Mouse (Mus musculus) common myeloid progenitor, adult 5-6 weeks (primary cell): Measurements from ENCODE around the gene Zfp329. TPM values are rescaled to one million over a fixed set of nuclear protein-coding genes. Genes with fewer than 3 reads are reported as not detected.

Experiments used
- ATAC-seq: replicated peaks from 2 replicates; pipeline ENCODE4 v1.8.0; 2016; ENCODE audit warnings: low read depth, mild to moderate bottlenecking, moderate TSS enrichment, inconsistent platforms; ENCODE audit not compliant: poor library complexity, severe bottlenecking
- total RNA-seq: library from RNA; stranded (forward); fragments of 200-1000, 187-1606 nt; gene quantifications from 2 replicates; pipeline ENCODE4 v1.2.3, GENCODE M21; 2017

Gene Zfp329
- total RNA-seq, result 9.8 and 11.9 TPM in 2 replicates

DNA sequence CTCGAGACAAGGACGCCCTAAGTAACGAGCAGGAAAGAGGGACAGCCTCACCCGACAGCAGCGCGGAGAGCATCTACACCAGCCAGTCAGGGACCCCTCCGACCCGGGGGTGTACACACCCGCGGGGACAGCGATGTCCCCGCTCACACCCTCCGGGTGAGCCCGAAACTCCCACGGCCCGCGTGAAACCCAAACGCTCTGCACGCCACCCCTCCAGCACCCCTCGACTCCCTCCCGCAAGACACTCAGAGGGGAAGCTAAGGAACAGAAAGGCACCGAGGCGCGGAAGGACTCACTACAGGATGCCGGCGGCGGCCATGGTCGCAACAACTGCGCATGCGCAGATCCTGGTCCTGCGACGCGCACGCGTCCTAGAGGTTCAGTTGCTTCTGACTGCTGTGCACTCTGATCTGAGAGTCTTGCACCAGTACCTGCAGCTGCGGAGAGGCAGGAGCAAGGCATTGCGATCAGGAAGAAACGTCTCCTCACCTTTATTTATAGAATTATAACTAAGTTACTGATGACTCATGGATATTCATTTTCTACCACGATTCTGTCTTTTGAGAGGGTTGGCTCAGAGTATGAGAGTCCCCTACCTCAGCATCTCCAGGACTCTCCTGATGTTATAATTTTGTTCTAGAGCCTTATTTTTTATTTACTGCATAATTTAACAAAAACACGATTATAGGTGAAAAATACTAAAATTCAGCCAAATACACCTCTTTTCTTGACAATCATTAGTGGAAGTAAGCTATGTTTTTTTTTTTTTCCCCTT is at the start of gene Zfp329:
TSS of gene Zfp329 (minus strand) at position 338 of the 775 bp plus-strand sequence.
- peak; percentile 98 for ATAC-seq

DNA sequence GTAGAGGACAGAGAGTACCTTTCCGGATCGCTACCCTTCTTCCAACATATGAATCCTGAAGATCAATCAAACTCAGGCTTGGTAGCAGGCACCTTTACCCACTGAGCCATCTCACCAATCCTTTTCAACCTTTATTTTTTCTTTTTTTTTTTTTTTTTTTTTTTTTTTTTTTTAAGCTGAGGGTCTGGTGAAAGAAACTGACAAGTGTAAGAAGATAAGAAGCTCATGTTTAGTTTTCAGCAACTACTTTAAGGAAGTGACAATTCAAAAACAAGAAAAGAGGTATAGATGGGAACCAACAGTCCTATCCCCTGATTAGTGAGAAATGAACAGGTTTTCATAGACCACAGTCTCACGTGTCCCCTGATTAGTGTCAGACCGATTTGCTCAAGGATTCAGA is 17.1 kb upstream of the Zfp329 start:
- ATAC-seq, result no peak

DNA sequence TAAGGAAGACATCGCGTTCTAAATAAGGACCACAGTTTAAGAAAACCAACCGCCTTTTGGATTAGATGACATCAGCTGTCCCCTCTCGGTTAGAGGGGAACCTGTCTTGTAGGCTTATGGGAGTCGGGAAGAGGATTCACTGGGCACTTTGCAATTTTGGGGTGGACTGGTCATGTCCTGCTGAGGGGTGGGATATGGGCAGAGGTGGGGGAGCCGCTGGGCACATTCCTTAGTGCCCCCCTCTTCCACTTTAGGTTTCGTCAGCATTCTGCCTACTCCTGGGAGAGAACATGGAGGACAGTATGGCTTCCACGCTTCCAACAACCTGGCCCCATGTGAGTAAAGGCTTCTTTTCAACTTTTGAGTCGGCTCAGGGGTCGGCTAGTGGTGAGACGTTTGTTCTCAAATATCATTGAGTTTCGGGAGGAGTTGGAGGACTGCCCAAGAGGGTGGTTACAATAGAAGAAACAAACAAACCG is 16.6 kb upstream of the Zfp329 start:
- peak; percentile 37 for ATAC-seq

- peak; percentile 96 for ATAC-seq
These were observed 15.8 kb upstream of the Zfp329 start, which contains the start of gene Zfp110 for GRCm38 (mm10) chr7:12834162-12835120. Zfp110 (plus strand) TSS chr7:12834761.

DNA sequence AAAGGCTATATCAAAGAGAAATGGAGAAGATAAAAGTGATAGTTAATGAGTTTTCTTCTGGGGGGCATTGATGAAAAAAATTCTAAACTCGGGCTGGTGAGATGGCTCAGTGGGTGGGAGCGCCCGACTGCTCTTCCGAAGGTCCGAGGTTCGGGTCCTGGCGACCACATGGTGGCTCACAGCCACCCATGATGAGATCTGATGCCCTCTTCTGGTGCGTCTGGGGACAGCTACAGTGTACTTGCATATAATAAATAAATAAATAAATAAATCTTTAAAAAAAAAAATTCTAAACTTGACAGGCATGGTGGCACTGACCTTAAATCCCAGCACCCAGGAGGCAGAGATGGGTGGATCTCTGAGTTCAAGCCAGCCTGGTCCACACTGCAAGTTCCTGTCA is 3.1 kb downstream of the Zfp329 start:
- ATAC-seq, result no peak

- ATAC-seq, result no peak
These were observed 15.0 kb downstream of the Zfp329 start for GRCm38 (mm10) chr7:12803727-12804071.

DNA sequence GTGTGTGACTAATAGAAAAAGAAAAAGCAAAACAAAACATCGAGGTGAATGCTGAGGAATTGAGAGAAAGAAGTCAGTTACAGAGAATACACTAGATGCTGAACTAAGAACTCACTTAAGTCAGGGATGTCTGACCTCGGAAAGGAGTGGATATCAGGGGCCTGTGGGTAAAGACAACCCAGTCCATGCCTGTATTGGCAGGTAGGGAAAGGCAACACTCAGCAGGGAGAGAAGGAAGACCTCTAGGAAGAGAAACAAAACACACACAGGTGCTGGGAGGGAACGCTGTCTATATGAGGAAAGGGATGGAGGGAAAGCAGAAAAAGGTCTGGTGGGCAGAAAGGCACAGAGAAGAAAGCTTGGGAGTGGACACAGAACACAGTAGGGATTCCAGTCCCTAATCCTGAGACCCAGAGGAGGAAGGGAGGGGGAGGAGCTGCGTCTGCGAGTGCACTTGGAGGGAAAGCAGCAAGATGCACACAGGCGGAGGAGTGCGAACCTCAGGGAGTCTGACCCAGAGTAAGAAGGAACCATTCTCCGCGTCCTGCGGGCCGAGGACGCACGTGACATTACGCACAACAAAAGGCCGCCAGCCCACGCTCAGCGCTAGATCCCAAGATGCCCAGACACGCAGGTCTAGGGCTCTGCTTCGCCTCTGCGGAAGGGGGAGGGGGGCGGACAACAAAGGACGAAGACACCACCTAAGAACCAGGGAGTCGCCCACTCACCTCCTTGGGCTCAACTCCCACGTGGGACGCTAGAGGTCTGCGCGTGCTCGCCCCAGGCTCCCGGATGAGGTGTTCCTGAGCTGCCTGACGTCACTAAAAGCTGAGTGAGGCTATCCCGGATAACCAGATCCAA is 15.6 kb downstream of the Zfp329 start, which contains the start of gene Zscan18:
TSS of gene Zscan18 (minus strand) at position 770 of the 861 bp plus-strand sequence.
- ATAC-seq, result peak; percentile 95

- no peak for ATAC-seq
These were observed 19.1 kb downstream of the Zfp329 start for GRCm38 (mm10) chr7:12799554-12799953.

DNA sequence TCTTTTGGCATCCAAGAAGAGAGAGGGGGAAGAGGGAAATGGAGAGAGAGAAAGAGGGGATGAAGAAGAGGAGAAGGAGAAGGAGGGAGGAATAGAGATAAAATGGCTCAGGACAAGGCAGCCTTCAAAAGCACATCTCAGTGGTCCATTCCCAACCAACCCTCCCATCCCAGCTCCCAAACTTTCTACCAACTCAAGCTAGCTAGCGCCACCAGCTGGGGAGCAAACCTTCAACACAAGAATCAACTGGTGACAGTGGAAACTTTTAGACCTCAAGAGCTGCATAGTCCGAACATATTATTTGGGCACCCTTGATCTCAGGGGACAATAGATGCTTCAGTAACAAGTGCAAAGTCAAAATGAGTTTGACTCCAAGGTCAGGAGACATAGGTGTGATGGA is 20.7 kb downstream of the Zfp329 start:
- no peak for ATAC-seq

GRCm38 (mm10) chr7:12792624-12793023 is 26.0 kb downstream of the Zfp329 start:
- peak; percentile 91 for ATAC-seq

DNA sequence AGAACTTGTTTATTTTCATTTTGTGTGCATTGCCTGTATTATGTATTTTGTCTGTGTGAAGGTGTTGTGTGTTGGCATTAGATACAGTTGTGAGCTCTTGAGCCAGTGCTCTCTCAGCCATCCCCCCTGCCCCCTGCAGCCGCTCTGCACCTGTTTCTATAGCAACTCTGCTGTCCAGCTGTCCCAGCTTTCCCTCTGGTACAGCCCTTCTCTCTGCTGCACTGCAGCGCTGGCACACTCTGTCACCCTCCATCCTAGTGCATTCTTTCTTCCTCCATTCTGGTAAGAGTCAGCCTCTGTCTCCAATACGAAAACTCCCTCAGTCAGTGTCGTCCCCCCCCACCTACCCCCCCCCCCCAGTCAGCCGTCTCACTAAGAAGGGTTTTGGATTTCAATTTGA is 30.6 kb downstream of the Zfp329 start:
- no peak for ATAC-seq

GRCm38 (mm10) chr7:12787333-12787732 is 31.3 kb downstream of the Zfp329 start:
- ATAC-seq, result no peak

DNA sequence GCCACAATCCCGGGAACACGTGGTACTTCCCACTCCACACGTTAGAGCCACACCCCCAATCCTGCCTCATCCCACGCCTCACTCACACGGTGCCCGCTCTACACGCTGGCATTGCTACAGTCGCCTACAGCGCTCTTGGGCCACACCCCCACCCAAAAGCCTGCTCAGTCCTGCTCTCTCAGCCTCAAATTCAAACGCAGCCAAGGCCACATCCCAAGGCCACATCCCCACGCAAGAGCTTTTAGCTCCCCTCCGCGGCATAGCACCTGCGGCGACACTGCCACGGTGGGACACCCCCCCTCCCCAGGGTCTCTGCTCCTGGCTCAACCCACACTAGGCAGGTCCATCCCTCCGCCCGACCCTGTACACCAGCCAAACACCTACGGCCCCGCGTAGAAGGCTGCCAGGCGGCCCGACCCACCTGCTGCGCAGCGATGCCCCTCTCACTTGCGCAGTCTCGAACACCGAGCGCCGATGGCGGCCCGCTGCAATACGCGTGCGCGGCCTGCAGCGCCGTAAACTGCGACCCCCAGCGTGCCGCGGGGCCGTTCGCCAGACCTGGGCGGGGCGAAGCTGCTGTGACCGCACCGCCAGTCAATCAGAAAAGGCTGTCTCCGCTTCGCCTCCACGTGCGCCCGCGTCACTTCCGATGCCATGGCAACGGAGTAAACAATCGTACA is 38.4 kb downstream of the Zfp329 start:
- peak; percentile 93 for ATAC-seq

DNA sequence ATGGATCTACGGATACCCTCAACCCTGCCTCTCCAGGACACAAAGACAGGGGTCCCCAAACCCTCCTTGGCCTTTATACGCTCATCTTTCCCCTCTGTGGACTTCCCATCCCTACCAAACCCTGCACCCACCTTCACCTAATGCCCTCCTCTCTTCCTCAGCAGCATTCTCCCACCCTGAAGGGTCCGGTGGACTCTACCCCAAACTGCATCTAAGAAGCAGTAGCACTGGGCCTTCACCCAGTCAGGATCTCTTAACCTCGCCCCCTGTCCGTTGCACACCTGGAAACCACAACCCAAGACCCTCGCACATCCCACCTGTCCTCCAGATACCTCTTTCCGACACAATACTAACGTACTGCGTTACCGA is 38.9 kb downstream of the Zfp329 start:
- peak; percentile 4; the same call in 1 of the 2 replicates for ATAC-seq

DNA sequence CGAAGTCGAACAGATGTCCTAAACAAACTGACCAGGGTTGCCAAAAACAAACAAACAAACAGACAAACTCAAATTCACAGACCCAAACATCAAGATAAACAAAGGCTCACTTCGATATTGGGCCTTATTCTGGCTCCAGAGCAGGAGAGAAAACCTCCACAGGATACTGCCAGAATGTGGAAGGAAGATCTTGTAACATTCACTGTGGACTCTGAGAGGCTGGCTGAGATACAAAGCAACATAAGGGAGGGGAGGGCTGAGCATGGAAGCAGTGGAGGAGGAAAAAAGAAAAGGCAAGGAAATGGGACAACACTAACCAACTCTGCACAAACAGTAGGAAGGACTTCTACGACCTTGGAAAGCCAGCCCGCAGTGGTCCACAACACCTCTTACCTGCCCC is 39.5 kb downstream of the Zfp329 start:
- ATAC-seq, result no peak

DNA sequence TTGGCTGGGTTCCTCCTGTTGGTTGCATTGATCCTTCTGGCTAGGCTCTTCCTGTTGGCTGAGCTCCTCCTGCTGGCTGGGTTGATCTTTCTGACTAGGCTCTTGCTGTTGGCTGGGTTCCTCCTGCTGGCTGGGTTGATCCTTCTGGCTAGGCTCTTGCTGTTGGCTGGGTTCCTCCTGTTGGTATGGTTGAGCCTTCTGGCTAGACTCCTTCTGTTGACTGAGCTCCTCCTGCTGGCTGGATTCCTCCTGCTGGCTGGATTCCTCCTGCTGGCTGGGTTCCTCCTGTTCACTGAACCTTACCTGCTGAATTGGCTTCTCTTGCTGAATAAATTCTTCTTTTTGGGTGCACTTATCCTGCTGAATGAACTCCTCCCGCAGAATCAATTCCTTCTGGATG is 44.1 kb downstream of the Zfp329 start:
- ATAC-seq, result no peak

GRCm38 (mm10) chr7:12774111-12774510 is 44.5 kb downstream of the Zfp329 start:
- no peak for ATAC-seq
